Mouse (Mus musculus) ES-E14 (cell line): ENCODE measurements at regions not wholly inside any gene's neighbourhood (a gene's known extent, or its start where the extent isn't known, plus 50 kb on each side); places are given as distances from the start of the nearest gene placed in this dataset.
A peak's percentile ranks its signal among the peaks of the same experiment; 100 is the strongest.
"Not testable (repeated sequence)": the region's sequence is repeated elsewhere in the genome, so short reads cannot be mapped to it uniquely, and the experiment has no call there.

Experiments
- DNase-seq: peaks from one replicate; pipeline ENCODE4 v3.0.0-alpha.2; 2013; ENCODE audit warnings: low read depth, low spot score
- H3K27ac ChIP-seq: 2 replicates; pipeline ENCODE4 v1.5.1; 2012; ENCODE audit warnings: low read depth, mild to moderate bottlenecking, low read length, moderate library complexity, mixed read lengths; ENCODE audit not compliant: poor library complexity, insufficient read depth, severe bottlenecking
- H3K36me3 ChIP-seq: 2 replicates; pipeline ENCODE4 v1.6.1; 2012; ENCODE audit warnings: mild to moderate bottlenecking, low read length, moderate library complexity, mixed read lengths; ENCODE audit not compliant: control insufficient read depth, poor library complexity, insufficient read depth, severe bottlenecking
- H3K4me1 ChIP-seq, 2 experiments: fragments of 150-350 bp in 1 of 2; sonication (generic) in 1 of 2; 2 replicates each; pipeline ENCODE4 v1.6.1; 2012; ENCODE audit warnings: low read length in 2 of 2, mild to moderate bottlenecking in 1 of 2, mixed read lengths in 1 of 2; ENCODE audit not compliant: control insufficient read depth in 2 of 2, insufficient read depth in 2 of 2, poor library complexity in 1 of 2
- H3K4me3 ChIP-seq, 2 experiments: fragments of 150-350 bp in 1 of 2; sonication (generic) in 1 of 2; 2 replicates each; pipeline ENCODE4 v1.5.1; 2012; ENCODE audit warnings: low read length in 2 of 2, low read depth in 1 of 2, mild to moderate bottlenecking in 1 of 2, mixed read lengths in 1 of 2; ENCODE audit not compliant: insufficient read depth in 1 of 2, poor library complexity in 1 of 2, severe bottlenecking in 1 of 2
- H3K9ac ChIP-seq: 2 replicates; pipeline ENCODE4 v1.6.1; 2012; ENCODE audit warnings: low read depth, mild to moderate bottlenecking, low read length, mixed read lengths; ENCODE audit not compliant: poor library complexity, insufficient read depth, severe bottlenecking
- H3K9me3 ChIP-seq: fragments of 150-350 bp; sonication (generic); 2 replicates; pipeline ENCODE4 v1.6.1; 2012; ENCODE audit warnings: low read depth, mild to moderate bottlenecking, low read length; ENCODE audit not compliant: control insufficient read depth, insufficient read depth
- CHD2 ChIP-seq: IDR thresholded peaks from 2 replicates; pipeline ENCODE4 v1.6.1; 2014; ENCODE audit warnings: mild to moderate bottlenecking, low read depth, low read length, inconsistent platforms
- HCFC1 ChIP-seq: IDR thresholded peaks from 2 replicates; pipeline ENCODE4 v1.6.1; 2012; ENCODE audit warnings: low read length, inconsistent platforms, borderline replicate concordance; ENCODE audit not compliant: insufficient read depth
- MAFK ChIP-seq: IDR thresholded peaks from 2 replicates; pipeline ENCODE4 v1.6.1; 2014; ENCODE audit warnings: mild to moderate bottlenecking, low read depth, low read length, inconsistent platforms; ENCODE audit not compliant: insufficient read depth
- ZC3H11A ChIP-seq: IDR thresholded peaks from 2 replicates; pipeline ENCODE4 v1.6.1; 2012; ENCODE audit warnings: low read depth, mild to moderate bottlenecking, inconsistent platforms, low read length, borderline replicate concordance
- ZNF384 ChIP-seq: IDR thresholded peaks from 2 replicates; pipeline ENCODE4 v1.6.1; 2012; ENCODE audit warnings: low read depth, low read length, inconsistent platforms
- in situ Hi-C, 2 experiments: fragments of 600-800 bp; cut with MboI; formaldehyde crosslinking; loops; one replicate each; pipeline ENCODE4 v1.15.1; 2025; ENCODE audit warnings: low sequenced_read_pairs in 2 of 2, inconsistent platforms in 1 of 2; ENCODE audit not compliant: unreplicated experiment in 2 of 2

GRCm38 (mm10) chr10:6366182-6366581 is 392.1 kb upstream of the Oprm1 start:
- in situ Hi-C loops: no loop called here
- Histone ChIP-seq H3K27ac (no peak overlapping the region), H3K9me3 (no peaks in the 10 kb centered on the region), H3K36me3 (no peaks in the 10 kb centered on the region), H3K4me1 (no peaks in the 10 kb centered on the region), H3K4me3 (no peak overlapping the region), H3K9ac (no peak overlapping the region)
- TF ChIP-seq MAFK (no peak), ZNF384 (no peak), HCFC1 (no peak), CHD2 (no peak)
- no peak for DNase-seq

- in situ Hi-C loops: no loop called here
- H3K4me3 ChIP-seq: no peak overlapping the region
- no peaks in the 10 kb centered on the region for H3K9me3 ChIP-seq
- DNase-seq: no peak
- H3K36me3 ChIP-seq: no peaks in the 10 kb centered on the region
- no peak for TF ChIP-seq MAFK
- no peak for TF ChIP-seq HCFC1
- TF ChIP-seq CHD2: no peak
- no peak for TF ChIP-seq ZC3H11A
- no peak for TF ChIP-seq ZNF384
- no peak overlapping the region for H3K27ac ChIP-seq
- H3K4me1 ChIP-seq: no peaks in the 10 kb centered on the region
- no peak overlapping the region for H3K9ac ChIP-seq
These were observed 386.6 kb upstream of the Oprm1 start for GRCm38 (mm10) chr10:6371666-6372065.

DNA sequence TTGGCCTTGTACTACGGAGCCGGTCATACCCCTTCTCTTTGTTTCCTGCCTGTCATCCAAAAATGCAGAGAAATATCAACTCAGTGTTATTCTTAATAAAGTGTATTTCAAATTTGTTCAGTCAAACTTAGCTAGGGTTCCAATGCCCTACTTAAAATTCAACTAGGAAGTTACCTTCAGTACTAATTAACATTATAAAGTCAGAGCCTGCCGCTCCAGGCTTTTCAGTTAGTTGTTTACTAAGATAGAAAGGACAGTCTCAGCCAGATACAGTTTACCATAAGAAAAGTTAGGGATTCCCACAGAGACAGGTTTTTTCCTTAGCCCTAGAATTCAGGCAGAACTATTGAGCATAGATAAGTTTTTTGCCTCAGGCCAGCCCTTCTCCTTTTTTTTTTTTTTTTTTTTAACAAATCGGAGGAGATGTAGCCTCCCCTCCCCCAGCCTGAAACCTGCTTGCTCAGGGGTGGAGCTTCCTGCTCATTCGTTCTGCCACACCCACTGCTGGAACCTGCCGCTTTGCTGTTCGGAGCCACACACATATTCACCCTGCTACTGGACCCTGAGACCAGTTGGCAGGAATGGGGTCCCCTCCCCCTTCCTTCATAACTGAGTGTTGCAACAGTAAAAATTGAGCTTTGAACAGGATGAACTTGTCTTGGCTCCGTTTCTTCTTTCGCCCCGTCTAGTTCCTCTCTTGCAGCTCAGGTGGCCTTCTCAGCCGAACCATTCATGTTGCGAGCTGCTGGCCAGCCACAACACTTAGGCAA is 340.8 kb upstream of the Oprm1 start:
- H3K36me3 ChIP-seq, DNase-seq, H3K9me3 ChIP-seq, H3K9ac ChIP-seq, H3K4me3 ChIP-seq, in situ Hi-C loops, H3K4me1 ChIP-seq: not testable (repeated sequence)
- 0 out of 2 replicates have a peak overlapping the region, but pooled peaks have one; percentile 47 for H3K27ac ChIP-seq

DNA sequence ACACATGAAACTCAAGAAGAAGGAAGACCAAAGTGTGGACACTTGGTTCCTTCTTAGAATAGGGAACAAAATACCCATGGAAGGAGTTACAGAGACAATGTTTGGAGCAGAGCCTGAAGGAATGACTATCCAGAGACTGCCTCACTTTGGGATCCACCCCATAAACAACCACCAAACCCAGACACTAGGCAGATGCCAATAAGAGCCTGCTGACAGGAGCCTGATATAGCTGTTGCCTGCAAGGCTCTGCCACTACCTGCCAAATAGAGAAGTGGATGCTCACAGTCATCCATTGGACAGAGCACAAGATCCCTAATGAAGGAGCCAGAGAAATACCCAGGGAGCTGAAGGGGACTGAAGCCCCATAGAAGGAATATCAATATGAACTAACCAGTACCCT is 340.1 kb upstream of the Oprm1 start:
- H3K9ac ChIP-seq, in situ Hi-C loops, H3K9me3 ChIP-seq, H3K36me3 ChIP-seq, H3K4me1 ChIP-seq, H3K4me3 ChIP-seq, DNase-seq, H3K27ac ChIP-seq: not testable (repeated sequence)

GRCm38 (mm10) chr10:6465824-6466223 is 292.5 kb upstream of the Oprm1 start:
- TF ChIP-seq CHD2: no peak
- TF ChIP-seq ZNF384: peak; percentile 23; the same call in 1 of the 2 replicates
- TF ChIP-seq HCFC1: no peak
- in situ Hi-C loops: no loop called here
- no peak overlapping the region for H3K27ac ChIP-seq

More at GRCm38 (mm10) chr10:6465824-6466223, 292.5 kb upstream of the Oprm1 start:
- Histone ChIP-seq H3K4me1 (no peaks in the 10 kb centered on the region), H3K4me3 (no peak overlapping the region), H3K9me3 (no peaks in the 10 kb centered on the region), H3K36me3 (no peaks in the 10 kb centered on the region), H3K9ac (no peak overlapping the region)
- no peak for DNase-seq
